Mouse (Mus musculus) limb, embryonic 11.5 days (tissue): ENCODE results near the gene Lrpprc. TPM values are rescaled to one million over a fixed set of nuclear protein-coding genes. Genes with fewer than 3 reads are reported as not detected.

Source experiments
- polyA plus RNA-seq: library from polyadenylated mRNA; unstranded; fragments of >200 nt; fragmentation: Nextera tagmentation; extraction: Ambion mirVana; gene quantifications from 2 replicates; pipeline ENCODE4 v1.2.1, GENCODE M21; 2014

The Lrpprc gene
- polyA plus RNA-seq, 1 experiment from 2014 or later = 60.8 TPM

Other genes with a start within 250 kb of the Lrpprc start
- gene Dync2li1, start 164.3 kb downstream of the Lrpprc start, polyA plus RNA-seq = 40.0 and 42.0 TPM in 2 replicates
- gene Abcg8, start 114.5 kb downstream of the Lrpprc start, polyA plus RNA-seq = 0.07 and 0.09 TPM in 2 replicates
- 0.96 and 1.1 TPM in 2 replicates for gene Abcg5, start 107.8 kb downstream of the Lrpprc start, polyA plus RNA-seq
- 81.6 and 87.4 TPM in 2 replicates for gene Ppm1b, start 166.0 kb upstream of the Lrpprc start, polyA plus RNA-seq
- 0.16 and 0.44 TPM in 2 replicates for gene Slc3a1, start 237.6 kb upstream of the Lrpprc start, polyA plus RNA-seq